Mouse (Mus musculus) heart, postnatal 14 days (tissue): ENCODE measurements around the gene Cd151. TPM values are rescaled to one million over a fixed set of nuclear protein-coding genes. Genes with fewer than 3 reads are reported as not detected.
"Not testable (repeated sequence)": the region's sequence is repeated elsewhere in the genome, so short reads cannot be mapped to it uniquely, and the experiment has no call there.

Experiments
- DNase-seq, 2 experiments: peaks; one replicate each; pipeline ENCODE4 v3.0.0; 2021 to 2022
- intact Hi-C: fragments of 180-260 bp; cut with DNase I; formaldehyde crosslinking; loops from one replicate; pipeline ENCODE4 v1.15.1; 2025
- total RNA-seq, 2 experiments: library from RNA; stranded (reverse); gene quantifications; 2 replicates each; pipeline ENCODE4 v1.2.3; 2021

The Cd151 gene
- total RNA-seq, 2 experiments from 2014 or later, result 258 to 268 TPM

DNA sequence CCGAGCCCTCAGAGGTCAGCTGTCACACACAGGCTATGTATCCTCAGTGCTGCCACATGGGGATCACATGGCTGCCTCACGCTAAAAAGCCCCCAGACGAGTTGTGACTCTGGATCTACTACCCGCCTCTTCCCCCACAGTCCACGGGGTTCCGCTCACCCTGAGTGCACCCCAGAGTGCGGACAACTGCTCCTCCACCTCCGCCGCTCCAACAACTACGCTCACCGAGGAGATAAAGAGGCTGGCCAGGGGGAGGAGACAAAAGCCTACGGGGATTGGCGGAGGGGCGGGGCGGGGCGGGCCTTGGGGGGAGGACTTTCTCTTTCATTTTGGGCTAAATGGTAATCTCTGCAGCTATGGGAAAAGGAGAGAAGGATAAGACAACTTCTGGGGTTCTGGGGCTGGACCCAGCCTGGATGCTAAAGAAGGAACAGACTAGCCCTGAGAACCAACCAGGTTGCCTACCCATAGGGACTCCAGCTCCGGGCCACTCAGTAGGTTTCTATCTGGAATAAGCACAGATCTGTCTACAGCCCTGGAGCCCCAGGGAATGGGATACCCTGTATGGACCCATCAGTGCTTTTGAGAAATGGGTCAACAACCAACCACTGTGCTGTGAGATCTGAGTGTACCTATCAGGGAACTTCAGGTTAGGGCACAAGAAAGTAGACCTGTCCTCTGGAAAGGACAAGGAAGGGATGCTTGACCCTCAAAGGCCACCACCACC lies 31.9 kb upstream of the Cd151 start:
- intact Hi-C loops, result no loop called here
- DNase-seq, result peak; percentile 66 to 68

- DNase-seq, result no peak
- intact Hi-C loops, result no loop called here
Observed at GRCm38 (mm10) chr7:141435856-141436522, 31.2 kb upstream of the Cd151 start.

DNA sequence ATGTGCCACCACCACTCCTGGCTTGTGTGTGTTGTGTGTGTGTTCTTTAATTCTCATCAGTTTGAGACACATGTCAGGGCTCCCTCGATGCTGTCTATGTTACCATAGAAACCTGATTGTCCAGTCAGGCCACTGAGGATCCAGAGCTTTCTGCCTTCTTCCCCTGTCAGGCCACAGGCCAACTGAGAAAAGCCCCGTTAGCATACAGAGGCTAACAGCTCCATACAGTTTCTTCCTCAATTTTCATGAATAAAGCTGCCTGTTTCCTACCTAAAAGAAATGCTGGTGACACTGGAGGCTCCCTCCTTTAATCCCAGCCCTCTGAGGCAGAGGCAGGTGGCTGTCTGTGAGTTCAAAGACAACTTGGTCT lies 30.7 kb upstream of the Cd151 start:
- intact Hi-C loops, result no loop called here
- DNase-seq, result no peak

DNA sequence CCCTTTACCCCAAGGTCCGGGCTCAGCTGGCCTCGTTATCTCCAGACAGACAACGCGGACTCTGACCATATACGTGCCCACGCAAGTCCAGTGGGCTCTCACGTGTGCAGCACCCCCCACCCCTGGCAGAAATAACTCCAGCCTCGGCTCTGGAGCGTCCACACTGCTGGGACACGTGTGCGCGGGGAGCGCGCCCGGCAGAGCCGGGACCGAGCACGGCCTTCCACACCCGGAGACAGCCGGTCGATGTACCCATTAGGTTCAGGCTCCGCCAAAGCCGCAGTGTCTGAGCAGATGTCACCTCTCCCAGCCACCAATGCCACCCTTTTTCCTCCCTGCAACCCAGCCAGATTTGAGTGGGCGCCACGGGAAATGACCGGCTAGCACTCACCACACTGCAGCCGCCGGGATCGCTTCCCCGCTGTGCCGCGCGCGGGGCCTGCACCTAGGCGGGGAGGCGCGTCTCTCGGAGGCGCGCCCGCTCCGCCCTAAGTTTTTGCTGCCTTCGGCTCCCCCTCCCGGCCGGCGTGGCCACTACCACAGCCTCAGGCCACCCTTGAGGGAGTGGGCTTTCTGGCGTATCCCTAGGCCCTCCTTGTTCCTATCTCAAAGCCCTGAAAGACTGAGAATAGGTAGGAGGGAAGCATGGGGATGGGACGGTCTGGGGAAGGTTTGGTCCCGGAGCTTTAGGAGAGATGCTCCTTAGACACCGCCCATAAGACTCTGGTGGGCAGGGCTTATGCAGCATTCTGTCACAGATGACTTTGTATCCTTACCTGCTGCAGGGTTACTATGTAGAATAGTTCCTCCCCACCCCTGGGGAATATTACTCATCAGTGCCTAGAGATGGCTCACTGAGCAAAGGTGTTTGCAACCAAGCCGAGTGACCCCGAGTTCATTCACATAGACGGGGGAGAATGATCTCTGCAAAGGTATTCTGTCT lies 29.7 kb upstream of the Cd151 start, which contains the start of gene Slc25a22:
Slc25a22 (minus strand) TSS at position 715 of the 943 bp plus-strand sequence.
- intact Hi-C loops, result loop anchor here (1.0 kb wide), 1 partner anchor 28 kb away; no protein-coding TSS in a partner anchor
- DNase-seq, result peak; percentile 87 to 89

GRCm38 (mm10) chr7:141438201-141438968 lies 28.8 kb upstream of the Cd151 start:
- no peak for DNase-seq

DNA sequence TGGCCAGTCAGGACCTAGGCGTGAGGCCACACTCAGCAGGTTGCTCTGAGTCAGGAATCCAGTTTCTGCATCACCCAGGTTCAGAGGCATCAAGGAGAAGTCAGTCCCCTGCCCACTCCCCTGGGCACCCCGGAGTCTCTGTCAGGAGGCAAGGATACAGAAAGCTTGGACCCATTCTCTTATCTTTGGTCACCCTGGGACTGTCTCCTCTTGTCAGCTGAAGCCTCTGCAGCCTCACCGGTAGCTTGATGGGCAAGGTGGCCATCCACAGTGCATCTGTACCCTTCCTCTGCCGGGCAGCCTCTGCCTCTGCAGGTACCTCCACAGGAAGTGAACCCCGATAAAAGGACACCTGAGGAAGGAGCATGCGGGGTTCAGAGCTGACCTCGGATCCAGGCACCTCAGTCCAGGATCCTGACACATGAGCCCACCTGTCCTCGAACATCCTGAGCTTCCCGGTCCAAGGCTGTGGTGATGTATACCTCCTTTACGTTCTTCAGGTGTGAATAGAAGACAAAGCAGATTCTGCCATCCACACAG lies 28.0 kb upstream of the Cd151 start:
- intact Hi-C loops, result no loop called here
- no peak for DNase-seq

More at GRCm38 (mm10) chr7:141438201-141438968, 28.8 kb upstream of the Cd151 start:
- intact Hi-C loops, result no loop called here

- intact Hi-C loops, result no loop called here
- no peak for DNase-seq
Observed at GRCm38 (mm10) chr7:141439811-141440210, 27.4 kb upstream of the Cd151 start.

DNA sequence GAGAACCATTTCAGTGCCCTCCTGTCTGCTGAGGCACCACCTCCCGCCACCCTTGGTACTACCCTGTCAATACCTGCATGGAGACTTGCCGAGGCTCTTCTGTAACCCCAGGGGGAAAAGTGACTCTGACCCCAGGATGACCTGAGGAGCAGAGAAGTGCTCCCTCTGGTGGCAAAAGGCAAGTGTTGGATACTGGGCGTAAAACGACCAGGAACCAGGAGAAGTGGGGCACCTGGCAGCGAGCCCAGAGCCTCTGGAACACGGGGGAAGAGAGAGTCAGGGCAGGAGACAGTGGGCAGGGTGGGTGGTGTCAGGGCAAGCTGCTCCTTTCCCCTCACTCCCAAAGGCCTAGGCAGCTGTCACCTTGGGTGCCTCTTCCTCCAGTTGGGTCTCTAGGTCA lies 26.6 kb upstream of the Cd151 start:
- intact Hi-C loops, result no loop called here
- peak in 1 of 2 experiments; percentile 68 for DNase-seq

- intact Hi-C loops, result no loop called here
- DNase-seq, result no peak
Observed at GRCm38 (mm10) chr7:141441460-141441859, 25.7 kb upstream of the Cd151 start.

- intact Hi-C loops, result no loop called here
Observed at GRCm38 (mm10) chr7:141442199-141442598, 25.0 kb upstream of the Cd151 start.

DNA sequence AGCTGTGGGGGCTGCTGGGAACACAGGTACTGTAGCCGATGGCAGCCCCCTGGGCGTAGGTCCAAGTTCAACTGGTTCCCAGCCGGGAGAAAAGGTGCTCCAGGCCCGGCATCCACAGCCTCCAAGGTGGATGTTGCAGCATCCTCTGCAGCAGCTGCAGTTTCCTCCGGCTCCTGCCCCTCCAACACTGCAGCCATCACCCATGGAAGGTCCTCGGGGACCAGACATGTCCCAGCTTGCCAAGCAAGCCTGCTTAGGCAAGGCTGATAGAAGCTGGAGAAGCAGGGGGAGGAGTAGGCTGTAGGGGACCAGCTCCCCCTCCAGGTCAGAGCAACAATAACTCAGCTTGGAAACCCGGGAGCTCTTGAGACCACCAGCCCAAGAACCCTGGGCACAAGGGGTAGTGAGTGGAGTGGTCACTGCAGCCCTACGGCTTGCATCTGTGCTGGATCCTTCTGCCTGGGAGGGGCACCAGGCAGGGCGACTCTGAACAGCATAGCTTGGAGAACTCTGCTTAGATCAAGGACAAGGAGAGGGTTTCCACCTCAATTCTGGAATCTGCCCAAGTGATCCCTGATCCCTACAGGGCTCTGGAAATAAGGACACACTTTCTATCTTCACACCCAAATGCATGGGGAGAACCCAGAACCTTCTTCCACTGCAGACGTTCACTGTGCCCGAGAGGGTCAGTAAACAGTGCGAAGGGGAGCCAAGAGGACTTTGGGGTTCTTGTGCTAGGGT lies 23.9 kb upstream of the Cd151 start:
- intact Hi-C loops, result no loop called here
- peak in 1 of 2 experiments; percentile 36 for DNase-seq

More at GRCm38 (mm10) chr7:141442199-141442598, 25.0 kb upstream of the Cd151 start:
- DNase-seq, result no peak

GRCm38 (mm10) chr7:141443828-141444237 lies 23.4 kb upstream of the Cd151 start, which contains the start of gene Pidd1:
Gene Pidd1, minus strand, starts transcription at chr7:141444025.
- intact Hi-C loops, result no loop called here

DNA sequence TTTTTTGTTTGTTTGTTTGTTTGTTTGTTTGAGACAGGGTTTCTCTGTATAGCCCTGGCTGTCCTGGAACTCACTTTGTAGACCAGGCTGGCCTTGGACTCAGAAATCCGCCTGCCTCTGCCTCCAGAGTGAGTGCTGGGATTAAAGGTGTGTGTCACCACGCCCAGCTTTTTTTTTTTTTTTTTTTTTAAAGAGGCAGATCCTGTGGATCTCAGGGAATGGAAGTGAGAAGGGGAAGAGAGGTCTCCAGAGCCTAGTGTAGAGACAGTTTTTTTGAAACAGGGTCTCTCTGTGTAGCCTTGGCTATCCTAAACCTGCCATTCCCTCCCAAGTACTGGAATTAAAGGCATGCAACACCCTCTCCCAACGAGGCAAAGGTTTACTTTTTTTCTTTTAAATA lies 20.8 kb upstream of the Cd151 start:
- intact Hi-C loops, DNase-seq: not testable (repeated sequence)

More at GRCm38 (mm10) chr7:141443828-141444237, 23.4 kb upstream of the Cd151 start, which contains the start of gene Pidd1:
- DNase-seq, result peak; percentile 73 to 78

- DNase-seq, result peak; percentile 91 to 94
- intact Hi-C loops, result no loop called here
Observed at GRCm38 (mm10) chr7:141447110-141447991, 19.8 kb upstream of the Cd151 start, which contains the start of gene Rplp2. Gene Rplp2, plus strand, starts transcription at chr7:141447370.

DNA sequence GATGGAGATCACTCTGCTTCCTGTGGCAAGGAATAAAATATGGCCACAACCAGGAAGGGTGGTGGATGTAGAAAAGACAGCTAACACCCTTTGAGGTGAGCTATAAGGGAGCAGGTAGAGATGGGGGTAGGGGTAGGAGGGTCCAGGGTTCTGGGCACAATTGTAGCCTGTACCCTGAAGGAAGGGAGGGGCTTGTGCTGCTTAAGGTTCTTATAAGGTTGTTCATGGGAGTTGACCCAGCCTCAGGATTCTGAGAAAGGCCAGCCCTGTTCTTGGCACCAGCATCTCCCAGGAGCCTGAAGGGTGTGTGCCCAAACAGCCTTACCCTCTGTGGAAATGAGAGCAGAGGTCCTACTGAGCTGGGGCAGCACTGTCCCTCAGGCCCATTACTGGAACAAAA lies 15.3 kb upstream of the Cd151 start:
- no peak for DNase-seq
- intact Hi-C loops, result no loop called here

GRCm38 (mm10) chr7:141453636-141454035 lies 13.6 kb upstream of the Cd151 start:
- intact Hi-C loops, result no loop called here
- DNase-seq, result no peak

GRCm38 (mm10) chr7:141454967-141455551 lies 12.1 kb upstream of the Cd151 start, which contains the start of gene Pnpla2:
Gene Pnpla2, plus strand, starts transcription at chr7:141455198.
- DNase-seq, result peak; percentile 96 to 97
- intact Hi-C loops, result loop anchor here (5.0 kb wide), 1 partner anchor 43 kb away; the partner anchor contains the start of gene Gatd1
